Mouse (Mus musculus): Measurements from ENCODE around the gene Prcp. TPM values are rescaled to one million over a fixed set of nuclear protein-coding genes. Genes with fewer than 3 reads are reported as not detected.
A peak's percentile ranks its signal among the peaks of the same experiment; 100 is the strongest.

Gene Prcp
- 30.9 and 32.2 TPM in 2 replicates for polyA plus RNA-seq (2015; fragmentation: Nextera tagmentation; extraction: Ambion mirVana)

- Histone ChIP-seq H3K9me3 (no peaks in the 10 kb centered on the region), H3K9ac (peak within 1 kb of the TSS; percentile 81), H3K27me3 (no peaks in the 10 kb centered on the region), H3K4me2 (peak within 1 kb of the TSS; percentile 73), H3K4me1 (peaks cover 13% of the 10 kb centered on the region), H3K27ac (peak within 1 kb of the TSS; percentile 98), H3K36me3 (no peaks in the 10 kb centered on the region), H3K4me3 (peak within 1 kb of the TSS; percentile 69)
- peak; percentile 85 for ATAC-seq (ENCODE audit: insufficient number of reproducible peaks, insufficient read depth, low FRiP score, low TSS enrichment, low read depth)
- WGBS = under 1% methylated on average over 53 of the region's 53 CpGs
Observed at GRCm38 (mm10) chr7:92874116-92874675, at the start of gene Prcp, which contains the start of gene Ddias. Prcp (plus strand) TSS chr7:92874470. Ddias (minus strand) TSS chr7:92874247.

GRCm38 (mm10) chr7:92826248-92826647 is 48.0 kb upstream of the Prcp start:
- H3K9ac ChIP-seq = no peak overlapping the region
- no peaks in the 10 kb centered on the region for H3K9me3 ChIP-seq
- H3K27me3 ChIP-seq = no peaks in the 10 kb centered on the region
- peaks cover 15% of the 10 kb centered on the region for H3K4me1 ChIP-seq
- whole genome bisulfite sequencing = 83% methylated on average over 3 of the region's 3 CpGs
- H3K4me3 ChIP-seq = no peak overlapping the region
- H3K4me2 ChIP-seq = no peak overlapping the region
- H3K27ac ChIP-seq = no peak overlapping the region
- no peak for ATAC-seq (ENCODE audit: insufficient number of reproducible peaks, insufficient read depth, low FRiP score, low TSS enrichment, low read depth)
- peaks cover 10% of the 10 kb centered on the region; the same call in 1 of the 2 replicates for H3K36me3 ChIP-seq

GRCm38 (mm10) chr7:92827981-92828380 is 46.3 kb upstream of the Prcp start:
- no peak overlapping the region for H3K4me3 ChIP-seq
- no peak overlapping the region for H3K9ac ChIP-seq
- H3K27me3 ChIP-seq = no peaks in the 10 kb centered on the region
- H3K9me3 ChIP-seq = no peaks in the 10 kb centered on the region
- H3K36me3 ChIP-seq = peaks cover 16% of the 10 kb centered on the region
- WGBS = 32% methylated on average over 3 of the region's 3 CpGs
- no peak overlapping the region for H3K27ac ChIP-seq
- H3K4me1 ChIP-seq = peaks cover 2% of the 10 kb centered on the region
- no peak overlapping the region for H3K4me2 ChIP-seq
- ATAC-seq (ENCODE audit: insufficient number of reproducible peaks, insufficient read depth, low FRiP score, low TSS enrichment, low read depth) = no peak

GRCm38 (mm10) chr7:92832395-92832794 is 41.9 kb upstream of the Prcp start:
- Histone ChIP-seq H3K36me3 (peaks cover 18% of the 10 kb centered on the region), H3K27ac (no peak overlapping the region), H3K4me2 (no peak overlapping the region), H3K27me3 (no peaks in the 10 kb centered on the region), H3K9ac (no peak overlapping the region), H3K9me3 (no peaks in the 10 kb centered on the region), H3K4me3 (no peak overlapping the region), H3K4me1 (no peaks in the 10 kb centered on the region)
- ATAC-seq (ENCODE audit: insufficient number of reproducible peaks, insufficient read depth, low FRiP score, low TSS enrichment, low read depth) = no peak
- 88% methylated on average over 6 of the region's 6 CpGs for WGBS

- H3K9me3 ChIP-seq = no peaks in the 10 kb centered on the region
- H3K4me2 ChIP-seq = no peak overlapping the region
- ATAC-seq (ENCODE audit: insufficient number of reproducible peaks, insufficient read depth, low FRiP score, low TSS enrichment, low read depth) = no peak
- H3K27ac ChIP-seq = no peak overlapping the region
- H3K9ac ChIP-seq = no peak overlapping the region
- peaks cover 17% of the 10 kb centered on the region for H3K36me3 ChIP-seq
- no peaks in the 10 kb centered on the region for H3K4me1 ChIP-seq
- no peaks in the 10 kb centered on the region for H3K27me3 ChIP-seq
- H3K4me3 ChIP-seq = no peak overlapping the region
- WGBS = 88% methylated on average over 2 of the region's 2 CpGs
Observed at GRCm38 (mm10) chr7:92834391-92834790, 39.9 kb upstream of the Prcp start.

- H3K4me3 ChIP-seq = no peak overlapping the region
- no peak for ATAC-seq (ENCODE audit: insufficient number of reproducible peaks, insufficient read depth, low FRiP score, low TSS enrichment, low read depth)
- no peak overlapping the region for H3K4me2 ChIP-seq
- H3K4me1 ChIP-seq = no peaks in the 10 kb centered on the region
- H3K9me3 ChIP-seq = no peaks in the 10 kb centered on the region
- no peak overlapping the region for H3K9ac ChIP-seq
- H3K36me3 ChIP-seq = peaks cover 14% of the 10 kb centered on the region
- no peaks in the 10 kb centered on the region for H3K27me3 ChIP-seq
- WGBS = 83% methylated on average over 3 of the region's 3 CpGs
- H3K27ac ChIP-seq = no peak overlapping the region
Observed at GRCm38 (mm10) chr7:92836447-92836846, 37.8 kb upstream of the Prcp start.

- H3K9ac ChIP-seq = no peak overlapping the region
- no peaks in the 10 kb centered on the region for H3K9me3 ChIP-seq
- no peaks in the 10 kb centered on the region for H3K27me3 ChIP-seq
- H3K4me2 ChIP-seq = no peak overlapping the region
- no peak overlapping the region for H3K4me3 ChIP-seq
- H3K36me3 ChIP-seq = peaks cover 14% of the 10 kb centered on the region
- 81% methylated on average over 11 of the region's 11 CpGs for WGBS
- H3K27ac ChIP-seq = no peak overlapping the region
- no peak for ATAC-seq (ENCODE audit: insufficient number of reproducible peaks, insufficient read depth, low FRiP score, low TSS enrichment, low read depth)
- no peaks in the 10 kb centered on the region for H3K4me1 ChIP-seq
Observed at GRCm38 (mm10) chr7:92837226-92837625, 37.0 kb upstream of the Prcp start.

GRCm38 (mm10) chr7:92837907-92838306 is 36.4 kb upstream of the Prcp start:
- H3K4me2 ChIP-seq = no peak overlapping the region
- H3K27me3 ChIP-seq = no peaks in the 10 kb centered on the region
- no peak overlapping the region for H3K27ac ChIP-seq
- H3K4me3 ChIP-seq = no peak overlapping the region
- ATAC-seq (ENCODE audit: insufficient number of reproducible peaks, insufficient read depth, low FRiP score, low TSS enrichment, low read depth) = no peak
- peaks cover 8% of the 10 kb centered on the region for H3K36me3 ChIP-seq
- H3K9ac ChIP-seq = no peak overlapping the region
- H3K4me1 ChIP-seq = no peaks in the 10 kb centered on the region
- H3K9me3 ChIP-seq = no peaks in the 10 kb centered on the region
- WGBS = 65% methylated on average over 3 of the region's 3 CpGs

- ATAC-seq (ENCODE audit: insufficient number of reproducible peaks, insufficient read depth, low FRiP score, low TSS enrichment, low read depth) = no peak
- H3K9me3 ChIP-seq = no peaks in the 10 kb centered on the region
- no peaks in the 10 kb centered on the region for H3K27me3 ChIP-seq
- no peak overlapping the region for H3K9ac ChIP-seq
- H3K4me1 ChIP-seq = no peaks in the 10 kb centered on the region
- no peak overlapping the region for H3K4me2 ChIP-seq
- no peak overlapping the region for H3K27ac ChIP-seq
- H3K4me3 ChIP-seq = no peak overlapping the region
- WGBS = 80% methylated on average over 2 of the region's 2 CpGs
- H3K36me3 ChIP-seq = no peaks in the 10 kb centered on the region
Observed at GRCm38 (mm10) chr7:92842254-92842653, 32.0 kb upstream of the Prcp start.

GRCm38 (mm10) chr7:92848246-92848645 is 26.0 kb upstream of the Prcp start:
- no peak overlapping the region for H3K9ac ChIP-seq
- H3K27me3 ChIP-seq = no peaks in the 10 kb centered on the region
- WGBS = 87% methylated on average over 3 of the region's 3 CpGs
- no peaks in the 10 kb centered on the region for H3K36me3 ChIP-seq
- no peaks in the 10 kb centered on the region for H3K9me3 ChIP-seq
- H3K27ac ChIP-seq = no peak overlapping the region
- H3K4me3 ChIP-seq = no peak overlapping the region
- no peak overlapping the region for H3K4me2 ChIP-seq
- no peak for ATAC-seq (ENCODE audit: insufficient number of reproducible peaks, insufficient read depth, low FRiP score, low TSS enrichment, low read depth)
- H3K4me1 ChIP-seq = no peaks in the 10 kb centered on the region

GRCm38 (mm10) chr7:92866526-92866925 is 7.7 kb upstream of the Prcp start:
- no peak for ATAC-seq (ENCODE audit: insufficient number of reproducible peaks, insufficient read depth, low FRiP score, low TSS enrichment, low read depth)
- H3K27ac ChIP-seq = no peak overlapping the region
- no peak overlapping the region for H3K9ac ChIP-seq
- no peaks in the 10 kb centered on the region for H3K27me3 ChIP-seq
- H3K36me3 ChIP-seq = no peaks in the 10 kb centered on the region; the same call in 1 of the 2 replicates
- H3K9me3 ChIP-seq = no peaks in the 10 kb centered on the region
- H3K4me1 ChIP-seq = no peaks in the 10 kb centered on the region
- 27% methylated on average over 2 of the region's 2 CpGs for WGBS
- no peak overlapping the region for H3K4me3 ChIP-seq
- no peak overlapping the region for H3K4me2 ChIP-seq

GRCm38 (mm10) chr7:92870161-92870560 is 4.1 kb upstream of the Prcp start:
- H3K36me3 ChIP-seq = no peaks in the 10 kb centered on the region
- 58% methylated on average over 3 of the region's 3 CpGs for WGBS
- no peak overlapping the region for H3K4me3 ChIP-seq
- no peaks in the 10 kb centered on the region for H3K27me3 ChIP-seq
- ATAC-seq (ENCODE audit: insufficient number of reproducible peaks, insufficient read depth, low FRiP score, low TSS enrichment, low read depth) = no peak
- no peak overlapping the region for H3K9ac ChIP-seq
- H3K4me1 ChIP-seq = peaks cover 6% of the 10 kb centered on the region
- no peaks in the 10 kb centered on the region for H3K9me3 ChIP-seq
- no peak overlapping the region for H3K4me2 ChIP-seq
- H3K27ac ChIP-seq = no peak overlapping the region
